21 mouse cellular contexts compared by ENCODE assay signal in genomic region chr7:132600926-132601325, GRCm38 (mm10). TPM values are rescaled to one million over a fixed set of nuclear protein-coding genes. Genes with fewer than 3 reads are reported as not detected.
"Had no signal": no experiment of that assay in that cellular context is flagged by ENCODE, and none has a peak within 500 bp of the region (broad histone marks: within the 10 kb centered on the region; RNA-seq: fewer than 3 reads in every experiment).

No protein-coding gene starts in this region.

- H3K36me3 ChIP-seq: lung, embryonic 15.5 days; midbrain, embryonic 12.5 days; midbrain, embryonic 15.5 days; neural tube, embryonic 12.5 days; stomach, embryonic 15.5 days had no signal

- H3K4me3 ChIP-seq: lung, embryonic 15.5 days; megakaryocyte, embryonic 14.5 days; midbrain, embryonic 12.5 days; midbrain, embryonic 15.5 days; neural tube, embryonic 12.5 days; stomach, embryonic 15.5 days had no signal

- H3K9me3 ChIP-seq: lung, embryonic 15.5 days; megakaryocyte, embryonic 14.5 days; midbrain, embryonic 12.5 days; midbrain, embryonic 15.5 days; neural tube, embryonic 12.5 days; stomach, embryonic 15.5 days had no signal

- H3K27ac ChIP-seq: lung, embryonic 15.5 days; macrophage; midbrain, embryonic 12.5 days; midbrain, embryonic 15.5 days; neural tube, embryonic 12.5 days; stomach, embryonic 15.5 days; stomach, postnatal 0 days had no signal

- H3K4me2 ChIP-seq: lung, embryonic 15.5 days; midbrain, embryonic 12.5 days; midbrain, embryonic 15.5 days; stomach, embryonic 15.5 days had no signal

- ATAC-seq: lung, postnatal 0 days; midbrain, embryonic 15.5 days had no signal

- H3K9ac ChIP-seq: lung, embryonic 15.5 days; midbrain, embryonic 12.5 days; midbrain, embryonic 15.5 days; neural tube, embryonic 12.5 days; stomach, embryonic 15.5 days had no signal

- DNase-seq: lung, adult 18-20 months; lung, postnatal 14 days; lung, postnatal 36 days; right cerebral cortex, postnatal 14 days; thymus, adult 2 months; thymus, postnatal 25 days; thymus, postnatal 4 days had no signal

RNA-seq across cellular contexts. Expression of gene Nkx1-2, which starts 1.5 kb away (rescaled TPM):
- total RNA-seq: megakaryocyte progenitor cell, adult 5-6 weeks; monocyte, adult 5-6 weeks; neutrophil, adult 5-6 weeks had no signal
- polyA plus RNA-seq: liver, embryonic 16.5 days; lung, embryonic 15.5 days; lung, postnatal 0 days; macrophage; stomach, postnatal 0 days; urinary bladder, adult 2 months had no signal
